Mouse (Mus musculus): ENCODE measurements around the gene Lepr. TPM values are rescaled to one million over a fixed set of nuclear protein-coding genes. Genes with fewer than 3 reads are reported as not detected.
"Not testable (repeated sequence)": the region's sequence is repeated elsewhere in the genome, so short reads cannot be mapped to it uniquely, and the experiment has no call there.

The Lepr gene
- polyA plus RNA-seq, 2 experiments, result 0.31 to 0.57 TPM

DNA sequence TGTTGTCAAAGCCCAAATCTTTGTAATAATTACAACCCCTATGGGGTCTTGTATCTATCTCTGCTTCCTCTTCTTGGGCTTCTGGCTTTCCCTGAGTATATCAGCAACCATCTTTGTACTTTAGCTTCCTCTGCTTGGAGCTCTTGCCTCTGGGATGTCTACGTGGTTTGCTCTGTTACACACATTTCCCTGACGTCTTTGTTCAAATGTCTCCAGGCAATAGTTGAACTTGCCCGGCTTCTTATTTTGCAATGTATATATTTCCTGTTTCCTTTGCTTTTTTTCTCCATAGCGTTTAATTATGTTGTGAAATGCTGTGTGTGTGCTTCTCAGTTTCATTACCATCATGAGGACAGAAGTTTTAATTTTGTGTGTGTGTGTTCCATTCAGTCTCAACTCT, 4.5 kb downstream of the Lepr start:
- whole genome bisulfite sequencing (ENCODE audit: insufficient replicate concordance), result 23% methylated on average over 4 of the region's 4 CpGs
- no peak for TF ChIP-seq CTCF (IDR thresholded peaks at IDR 0.05; ENCODE audit: low read depth)
- no peak for TF ChIP-seq EP300 (IDR thresholded peaks at IDR 0.05; ENCODE audit: low read depth)
- no peak for ATAC-seq (ENCODE audit: insufficient read depth)
- H3K4me3 ChIP-seq (ENCODE audit: insufficient read depth in 1 of 2, low read depth in 2 of 2, low read length in 2 of 2), result no peak overlapping the region
- no peaks in the 10 kb centered on the region for H3K4me1 ChIP-seq (replicated peaks; ENCODE audit: control insufficient read depth in 2 of 2, insufficient read depth in 2 of 2, low read length in 1 of 2)
- H3K4me2 ChIP-seq (ENCODE audit: low read depth), result no peak overlapping the region
- H3K9ac ChIP-seq (replicated peaks), result no peak overlapping the region
- H3K27ac ChIP-seq, result no peak overlapping the region
- no peaks in the 10 kb centered on the region for H3K36me3 ChIP-seq (replicated peaks; ENCODE audit: control insufficient read depth, insufficient read depth, low read depth)
- DNase-seq (ENCODE audit: low read depth in 3 of 3, low spot score in 3 of 3), result no peak
- H3K27me3 ChIP-seq (ENCODE audit: control insufficient read depth, insufficient read depth, low read length), result peaks cover 13% of the 10 kb centered on the region
- no peaks in the 10 kb centered on the region for H3K9me3 ChIP-seq (ENCODE audit: control insufficient read depth, low read length)

DNA sequence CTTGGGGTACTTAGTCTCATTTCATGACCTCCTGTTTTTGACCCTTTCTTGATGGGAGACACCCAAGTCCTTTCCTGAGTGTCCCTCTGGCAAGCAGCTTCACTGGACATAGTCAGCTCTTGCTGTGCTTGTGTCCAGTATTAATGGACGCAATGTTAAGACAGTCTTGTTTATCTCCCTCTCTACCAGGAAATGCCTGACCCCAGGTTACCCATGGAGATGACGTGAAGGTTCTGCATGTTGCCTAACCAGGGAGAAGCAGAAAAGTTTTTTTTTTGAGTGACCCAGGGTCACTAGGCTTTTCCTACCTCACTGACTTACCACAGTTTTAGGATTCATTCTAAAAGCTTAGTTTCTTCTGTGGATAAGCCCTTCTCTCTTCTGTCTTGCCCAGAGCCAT, 24.8 kb downstream of the Lepr start:
- Histone ChIP-seq H3K27ac (no peak overlapping the region), H3K4me1 (replicated peaks; ENCODE audit: control insufficient read depth in 2 of 2, insufficient read depth in 2 of 2, low read length in 1 of 2) (no peaks in the 10 kb centered on the region), H3K4me3 (ENCODE audit: insufficient read depth in 1 of 2, low read depth in 2 of 2, low read length in 2 of 2) (no peak overlapping the region), H3K9ac (replicated peaks) (no peak overlapping the region), H3K36me3 (replicated peaks; ENCODE audit: control insufficient read depth, insufficient read depth, low read depth) (no peaks in the 10 kb centered on the region), H3K27me3 (ENCODE audit: control insufficient read depth, insufficient read depth, low read length) (no peaks in the 10 kb centered on the region), H3K9me3 (ENCODE audit: control insufficient read depth, low read length) (no peaks in the 10 kb centered on the region), H3K4me2 (ENCODE audit: low read depth) (no peak overlapping the region)
- TF ChIP-seq EP300 (IDR thresholded peaks at IDR 0.05; ENCODE audit: low read depth), result no peak
- TF ChIP-seq CTCF (IDR thresholded peaks at IDR 0.05; ENCODE audit: low read depth), result no peak
- WGBS (ENCODE audit: insufficient replicate concordance), result 65% methylated on average over 2 of the region's 2 CpGs
- no peak for ATAC-seq (ENCODE audit: insufficient read depth)
- DNase-seq (ENCODE audit: low read depth in 3 of 3, low spot score in 3 of 3), result no peak

- Histone ChIP-seq H3K9me3 (ENCODE audit: control insufficient read depth, low read length) (no peaks in the 10 kb centered on the region), H3K4me1 (replicated peaks; ENCODE audit: control insufficient read depth in 2 of 2, insufficient read depth in 2 of 2, low read length in 1 of 2) (no peaks in the 10 kb centered on the region), H3K4me3 (ENCODE audit: insufficient read depth in 1 of 2, low read depth in 2 of 2, low read length in 2 of 2) (no peak overlapping the region), H3K27ac (no peak overlapping the region), H3K36me3 (replicated peaks; ENCODE audit: control insufficient read depth, insufficient read depth, low read depth) (no peaks in the 10 kb centered on the region), H3K27me3 (ENCODE audit: control insufficient read depth, insufficient read depth, low read length) (no peaks in the 10 kb centered on the region), H3K9ac (replicated peaks) (no peak overlapping the region), H3K4me2 (ENCODE audit: low read depth) (no peak overlapping the region)
- TF ChIP-seq CTCF (IDR thresholded peaks at IDR 0.05; ENCODE audit: low read depth) (no peak), EP300 (IDR thresholded peaks at IDR 0.05; ENCODE audit: low read depth) (no peak)
- DNase-seq (ENCODE audit: low read depth in 3 of 3, low spot score in 3 of 3), result no peak
- WGBS (ENCODE audit: insufficient replicate concordance), result 84% methylated on average over 4 of the region's 4 CpGs
- no peak for ATAC-seq (ENCODE audit: insufficient read depth)
Measured at GRCm38 (mm10) chr4:101745534-101745933, 28.3 kb downstream of the Lepr start.

DNA sequence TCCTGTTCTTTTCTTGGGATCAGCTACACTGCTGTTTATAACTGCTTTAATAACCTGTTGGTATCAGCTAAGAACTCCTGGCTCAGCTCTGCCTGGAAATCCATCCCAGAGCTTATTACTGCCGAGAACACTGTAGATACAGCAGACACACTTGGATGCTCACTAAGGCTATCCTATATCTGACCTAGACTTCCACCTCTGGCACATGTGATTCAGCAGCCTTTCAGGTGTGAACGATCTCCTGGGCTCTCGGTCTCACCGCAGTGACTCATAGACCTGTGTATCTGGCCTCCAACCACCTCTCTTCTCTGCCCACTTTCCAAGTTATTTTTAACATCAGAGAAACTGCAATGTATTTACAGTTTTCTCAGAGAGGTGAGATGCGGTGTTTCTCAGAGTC, 43.3 kb downstream of the Lepr start:
- Histone ChIP-seq H3K4me2 (ENCODE audit: low read depth) (no peak overlapping the region), H3K36me3 (replicated peaks; ENCODE audit: control insufficient read depth, insufficient read depth, low read depth) (no peaks in the 10 kb centered on the region), H3K27ac (no peak overlapping the region), H3K4me1 (replicated peaks; ENCODE audit: control insufficient read depth in 2 of 2, insufficient read depth in 2 of 2, low read length in 1 of 2) (no peaks in the 10 kb centered on the region), H3K4me3 (ENCODE audit: insufficient read depth in 1 of 2, low read depth in 2 of 2, low read length in 2 of 2) (no peak overlapping the region), H3K9me3 (ENCODE audit: control insufficient read depth, low read length) (no peaks in the 10 kb centered on the region), H3K9ac (replicated peaks) (no peak overlapping the region), H3K27me3 (ENCODE audit: control insufficient read depth, insufficient read depth, low read length) (no peaks in the 10 kb centered on the region)
- DNase-seq (ENCODE audit: low read depth in 3 of 3, low spot score in 3 of 3) (no peak), ATAC-seq (ENCODE audit: insufficient read depth) (no peak)
- 77% methylated on average over 5 of the region's 5 CpGs for WGBS (ENCODE audit: insufficient replicate concordance)
- TF ChIP-seq EP300 (IDR thresholded peaks at IDR 0.05; ENCODE audit: low read depth), result no peak
- TF ChIP-seq CTCF (IDR thresholded peaks at IDR 0.05; ENCODE audit: low read depth), result no peak

- WGBS (ENCODE audit: insufficient replicate concordance), result 57% methylated on average over 2 of the region's 4 CpGs
- H3K4me2 ChIP-seq (ENCODE audit: low read depth); H3K36me3 ChIP-seq (replicated peaks; ENCODE audit: control insufficient read depth, insufficient read depth, low read depth); H3K9ac ChIP-seq (replicated peaks); H3K9me3 ChIP-seq (ENCODE audit: control insufficient read depth, low read length); H3K27ac ChIP-seq; ATAC-seq (ENCODE audit: insufficient read depth); H3K27me3 ChIP-seq (ENCODE audit: control insufficient read depth, insufficient read depth, low read length); DNase-seq (ENCODE audit: low read depth in 3 of 3, low spot score in 3 of 3); H3K4me3 ChIP-seq (ENCODE audit: insufficient read depth in 1 of 2, low read depth in 2 of 2, low read length in 2 of 2); H3K4me1 ChIP-seq (replicated peaks; ENCODE audit: control insufficient read depth in 2 of 2, insufficient read depth in 2 of 2, low read length in 1 of 2): not testable (repeated sequence)
Measured at GRCm38 (mm10) chr4:101843923-101844322, 126.7 kb downstream of the Lepr start, which contains the start of gene B020004J07Rik. B020004J07Rik (minus strand) TSS chr4:101844023.
